Mouse (Mus musculus) brown adipose tissue, adult 24 weeks (tissue): ENCODE results near the gene Nat8f4. TPM values are rescaled to one million over a fixed set of nuclear protein-coding genes. Genes with fewer than 3 reads are reported as not detected.
"Not testable (repeated sequence)": the region's sequence is repeated elsewhere in the genome, so short reads cannot be mapped to it uniquely, and the experiment has no call there.

ENCODE experiments used
- H3K27ac ChIP-seq: fragments of 200-500 bp; replicated peaks from 2 replicates; pipeline ENCODE4 v1.5.1; 2012; ENCODE audit warnings: low read depth, mild to moderate bottlenecking, low read length
- H3K4me1 ChIP-seq: fragments of 200-500 bp; 2 replicates; pipeline ENCODE4 v1.6.1; 2012; ENCODE audit warnings: low read length, mixed read lengths; ENCODE audit not compliant: control insufficient read depth, insufficient read depth, insufficient read length
- H3K4me3 ChIP-seq: fragments of 200-500 bp; 2 replicates; pipeline ENCODE4 v1.5.1; 2012; ENCODE audit warnings: low read depth, mild to moderate bottlenecking, low read length, moderate library complexity; ENCODE audit not compliant: insufficient read depth
- polyA plus RNA-seq: library from polyadenylated mRNA; stranded (reverse); fragments of >200 nt; gene quantifications from 2 replicates; pipeline ENCODE4 v1.2.4, GENCODE M21; 2012; ENCODE audit not compliant: missing spikeins, insufficient read depth, insufficient read length

The Nat8f4 gene
- polyA plus RNA-seq, 1 experiment, result 0.55 TPM

- H3K4me1 ChIP-seq, result not testable (repeated sequence)
- Histone ChIP-seq H3K4me3 (peak within 1 kb of the TSS; percentile 96), H3K27ac (peak within 1 kb of the TSS; percentile 85)
Observed at GRCm38 (mm10) chr6:85915539-85916513, 11.1 kb upstream of the Nat8f4 start, which contains the start of gene Nat8f1. TSS of gene Nat8f1 (minus strand) at chr6:85915687.

GRCm38 (mm10) chr6:85915141-85915538, 10.5 kb upstream of the Nat8f4 start:
- H3K4me1 ChIP-seq, result no peaks in the 10 kb centered on the region
- H3K27ac ChIP-seq, result peak overlapping the region; percentile 71
- H3K4me3 ChIP-seq, result peak overlapping the region; percentile 96

DNA sequence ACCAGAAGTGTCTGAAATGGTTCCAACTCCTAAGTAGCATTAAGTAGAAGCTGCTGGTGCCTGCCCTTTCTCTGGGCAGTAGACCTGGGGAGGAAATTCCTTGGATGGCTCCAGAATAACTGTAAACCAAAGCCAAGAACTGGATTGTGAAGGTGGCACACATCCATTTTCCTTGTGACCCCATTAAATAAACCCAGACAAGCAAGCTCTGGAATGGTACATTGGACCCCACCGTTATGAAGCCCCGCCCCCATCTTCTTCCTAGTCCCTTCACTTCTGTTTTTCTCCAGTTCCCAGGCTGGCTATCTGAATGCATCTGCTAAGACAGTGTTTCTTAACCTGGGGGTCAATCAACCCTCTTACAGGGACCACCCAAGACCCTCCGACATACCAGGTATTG, 6.9 kb upstream of the Nat8f4 start, which contains the start of gene Tprkb:
Gene Tprkb (plus strand): TSS at position 279 of the 400 bp plus-strand sequence.
- no peak within 1 kb of the TSS for H3K4me3 ChIP-seq
- H3K27ac ChIP-seq, result no peak within 1 kb of the TSS
- H3K4me1 ChIP-seq, result no peaks in the 10 kb centered on the region

GRCm38 (mm10) chr6:85909704-85910103, 5.0 kb upstream of the Nat8f4 start:
- no peak overlapping the region for H3K27ac ChIP-seq
- H3K4me1 ChIP-seq, result no peaks in the 10 kb centered on the region
- H3K4me3 ChIP-seq, result no peak overlapping the region

- Histone ChIP-seq H3K4me3 (no peak overlapping the region), H3K4me1 (no peaks in the 10 kb centered on the region), H3K27ac (no peak overlapping the region)
Observed at GRCm38 (mm10) chr6:85908341-85908740, 3.7 kb upstream of the Nat8f4 start.

DNA sequence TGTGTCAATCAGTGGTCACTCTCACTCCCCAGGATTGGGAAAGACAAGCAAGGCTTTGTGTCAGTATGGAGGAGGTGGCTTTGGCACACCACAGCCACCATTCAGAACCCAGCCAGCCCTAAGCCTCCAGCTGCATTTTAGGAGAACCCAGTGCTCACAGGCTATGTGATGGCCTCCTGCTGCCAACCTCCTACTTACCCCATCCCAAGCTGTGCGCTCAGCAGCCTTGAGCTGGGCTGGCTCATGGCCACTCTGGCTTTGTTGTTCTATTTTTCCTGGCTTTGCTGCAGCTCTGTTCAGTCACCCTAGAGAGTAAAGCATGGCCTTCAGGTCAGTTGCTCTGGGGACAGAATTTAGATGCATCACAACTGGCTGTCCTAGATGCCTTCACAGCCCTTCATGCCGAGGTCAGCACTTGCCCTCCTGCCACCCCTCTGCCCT, 2.2 kb upstream of the Nat8f4 start:
- not testable (repeated sequence) for H3K4me1 ChIP-seq, H3K27ac ChIP-seq, H3K4me3 ChIP-seq

DNA sequence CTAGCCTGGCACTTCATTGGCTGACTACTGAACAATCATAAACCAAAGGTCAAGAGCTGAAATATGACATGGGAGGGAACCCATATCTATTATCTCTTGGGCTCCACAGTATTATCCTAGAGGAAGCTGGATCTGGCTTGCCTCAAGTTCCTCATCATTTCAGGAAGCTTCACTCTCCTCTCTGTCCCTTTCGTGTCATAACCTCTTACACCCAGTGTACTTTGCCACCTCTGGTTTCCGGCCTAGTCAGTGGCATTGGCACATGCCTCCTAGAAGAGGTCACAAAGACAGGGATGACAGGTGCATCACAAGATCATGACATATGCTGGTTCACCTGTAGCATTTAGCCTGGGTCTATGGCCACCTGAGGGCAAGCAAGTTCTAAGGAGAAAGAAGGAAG, 2.4 kb downstream of the Nat8f4 start:
- Histone ChIP-seq H3K27ac (no peak overlapping the region), H3K4me1 (no peaks in the 10 kb centered on the region), H3K4me3 (no peak overlapping the region)

GRCm38 (mm10) chr6:85898596-85899475, 5.8 kb downstream of the Nat8f4 start:
- not testable (repeated sequence) for H3K27ac ChIP-seq, H3K4me1 ChIP-seq, H3K4me3 ChIP-seq

DNA sequence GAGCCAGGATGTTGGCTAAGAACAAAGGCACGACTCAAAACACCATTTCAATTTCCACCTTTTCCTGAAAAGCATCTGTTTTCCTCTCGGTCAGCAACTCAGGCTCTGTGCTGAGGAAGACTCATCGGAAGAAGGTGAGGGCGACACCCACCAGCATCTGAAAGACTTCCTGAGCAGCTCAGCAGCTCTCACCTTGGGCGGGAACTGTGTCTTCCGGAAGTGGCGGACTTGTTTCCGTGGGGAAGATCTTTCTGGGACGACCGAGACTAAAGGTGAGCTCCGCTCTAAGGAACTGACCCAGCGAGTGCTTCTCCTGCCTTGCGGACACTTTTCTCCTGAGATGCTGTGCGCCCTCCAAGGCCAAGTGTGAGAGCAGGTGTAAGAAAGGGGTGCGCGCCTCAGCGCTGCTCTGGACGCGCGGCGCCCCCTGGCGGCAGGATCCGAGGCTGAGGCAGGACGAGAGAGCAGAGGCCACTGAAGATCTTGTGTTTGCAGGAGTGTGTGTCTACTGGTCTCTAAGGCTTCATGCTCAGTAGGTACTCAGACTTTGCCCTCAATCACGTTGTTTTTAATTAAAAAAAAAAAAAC, 9.5 kb downstream of the Nat8f4 start:
- not testable (repeated sequence) for H3K4me1 ChIP-seq, H3K27ac ChIP-seq, H3K4me3 ChIP-seq

DNA sequence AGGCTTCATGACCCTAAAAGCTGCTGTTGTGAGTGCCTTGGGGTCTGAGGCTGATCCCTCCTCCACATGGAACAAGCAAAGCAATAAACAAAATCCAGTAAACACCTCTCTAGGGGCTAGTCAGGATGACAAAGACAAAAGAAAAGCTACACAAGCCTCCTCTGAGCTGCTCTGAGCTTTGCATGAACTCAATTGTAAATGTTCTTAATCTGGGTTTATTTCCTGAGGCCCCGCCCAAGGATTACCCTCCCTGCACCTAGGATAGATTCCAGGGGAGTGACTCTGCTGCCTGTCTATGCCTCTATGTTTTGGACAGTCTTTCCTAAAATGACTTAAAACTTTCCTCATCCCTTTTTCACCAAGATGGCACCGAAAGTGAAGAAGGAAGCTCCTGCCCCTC, 15.7 kb downstream of the Nat8f4 start:
- no peak overlapping the region for H3K27ac ChIP-seq
- H3K4me3 ChIP-seq, result no peak overlapping the region
- H3K4me1 ChIP-seq, result no peaks in the 10 kb centered on the region

- Histone ChIP-seq H3K4me1 (no peaks in the 10 kb centered on the region), H3K27ac (no peak overlapping the region), H3K4me3 (no peak overlapping the region)
Observed at GRCm38 (mm10) chr6:85884311-85884710, 20.4 kb downstream of the Nat8f4 start.

- not testable (repeated sequence) for H3K27ac ChIP-seq, H3K4me3 ChIP-seq, H3K4me1 ChIP-seq
Observed at GRCm38 (mm10) chr6:85883246-85883645, 21.4 kb downstream of the Nat8f4 start.

DNA sequence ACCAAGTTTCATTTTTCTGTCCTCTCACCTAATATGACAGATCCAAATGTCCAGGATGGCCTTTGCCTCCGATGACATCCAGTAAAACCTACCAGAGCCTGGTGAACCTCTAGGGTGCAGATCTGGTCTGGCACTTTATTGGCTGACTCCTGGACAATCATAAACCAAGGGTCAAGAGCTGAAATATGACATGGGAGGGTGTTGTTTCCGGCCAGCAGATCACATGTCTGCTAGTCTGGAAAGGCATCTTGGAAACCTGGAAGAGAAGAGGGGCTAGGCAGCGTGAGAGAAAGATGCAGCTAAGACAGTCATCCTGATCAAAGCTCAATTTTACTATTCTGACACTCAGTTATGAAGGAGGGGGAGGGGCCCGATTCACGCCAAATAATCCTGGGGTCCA, 35.7 kb downstream of the Nat8f4 start, which contains the start of gene Nat8f2:
Gene Nat8f2 (minus strand): TSS at position 153 of the 400 bp plus-strand sequence.
- H3K4me3 ChIP-seq, H3K4me1 ChIP-seq: not testable (repeated sequence)

DNA sequence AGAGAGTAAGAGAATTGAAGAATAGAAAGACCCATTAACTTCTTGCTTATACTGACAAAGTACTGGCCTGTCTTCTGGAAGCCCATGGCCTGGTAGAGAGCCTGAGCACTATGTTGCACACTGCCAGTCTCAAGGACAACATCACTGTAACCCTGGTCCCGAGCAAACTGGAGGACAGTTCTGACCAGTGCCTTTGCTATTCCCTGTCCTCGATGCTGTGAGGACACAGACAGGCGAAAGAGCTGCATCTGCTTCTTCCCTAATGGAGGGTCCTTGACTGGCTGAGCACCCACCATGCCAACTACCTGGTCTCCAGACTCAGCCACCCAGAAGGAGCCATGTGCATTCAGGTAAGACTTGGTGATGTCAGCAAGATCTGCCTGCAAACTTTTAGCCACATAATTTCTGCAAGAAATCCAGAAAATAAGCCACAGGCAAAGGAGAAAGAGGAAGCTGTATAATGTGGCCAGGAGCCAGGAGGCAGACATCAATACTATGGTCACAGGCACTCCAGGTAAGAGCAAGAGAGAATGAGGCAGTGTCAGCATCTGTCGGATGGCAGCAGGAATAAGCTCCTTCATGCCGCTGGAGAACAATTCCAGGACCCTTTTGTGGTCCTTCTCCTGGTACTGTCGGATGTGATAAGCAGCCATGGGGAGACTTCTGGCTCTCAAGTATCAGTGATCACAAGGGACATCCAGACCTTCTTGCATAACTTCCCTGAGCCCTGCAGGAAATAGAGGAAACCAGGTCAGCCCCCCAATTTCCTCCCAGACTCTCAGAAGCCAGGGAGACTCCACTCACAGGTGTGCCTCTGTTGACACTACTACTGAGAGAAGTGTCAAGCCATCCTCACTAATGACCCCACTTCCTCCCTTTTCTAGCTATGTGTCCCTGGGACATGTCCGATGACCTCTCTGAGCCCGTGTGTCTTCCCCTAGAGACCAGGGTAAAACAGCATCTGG, 36.7 kb downstream of the Nat8f4 start:
- H3K27ac ChIP-seq, result no peak overlapping the region
- H3K4me3 ChIP-seq, result no peak overlapping the region
- no peaks in the 10 kb centered on the region for H3K4me1 ChIP-seq

More for the DNA sequence above, 35.7 kb downstream of the Nat8f4 start, which contains the start of gene Nat8f2:
- not testable (repeated sequence) for H3K27ac ChIP-seq
